Mouse (Mus musculus): Measurements from ENCODE around the gene C3ar1. TPM values are rescaled to one million over a fixed set of nuclear protein-coding genes. Genes with fewer than 3 reads are reported as not detected.

The C3ar1 gene
- polyA plus RNA-seq, 1 experiment from 2014 or later, result 2.9 TPM

- peaks cover 9% of the 10 kb centered on the region; the same call in 1 of the 2 replicates for H3K36me3 ChIP-seq (ENCODE audit: control insufficient read depth, insufficient read depth, low read length)
- 7% methylated on average over 43 of the region's 43 CpGs for WGBS
- peak within 1 kb of the TSS; percentile 54 for H3K4me2 ChIP-seq (replicated peaks; ENCODE audit: low read depth, low read length)
- H3K4me1 ChIP-seq (ENCODE audit: control insufficient read depth, insufficient read depth, low read length), result peaks cover 7% of the 10 kb centered on the region
- H3K4me3 ChIP-seq (ENCODE audit: low read depth, low read length), result peak within 1 kb of the TSS; percentile 77
- peak within 1 kb of the TSS; percentile 84 for H3K9ac ChIP-seq (replicated peaks; ENCODE audit: low read depth, low read length)
- H3K27ac ChIP-seq (ENCODE audit: low read length), result peak within 1 kb of the TSS; percentile 80
- H3K9me3 ChIP-seq (ENCODE audit: control insufficient read depth, low read depth, low read length), result no peaks in the 10 kb centered on the region
- no peaks in the 10 kb centered on the region for H3K27me3 ChIP-seq (ENCODE audit: control insufficient read depth, insufficient read depth, low read length)
- peak; percentile 94 for ATAC-seq (ENCODE audit: insufficient number of reproducible peaks, insufficient read depth, low FRiP score, low read depth)
Observed at GRCm38 (mm10) chr6:122873871-122874719, 18.1 kb upstream of the C3ar1 start, which contains the start of gene Necap1. Necap1 (plus strand) TSS chr6:122874474.

GRCm38 (mm10) chr6:122872800-122873199, 16.8 kb upstream of the C3ar1 start:
- WGBS, result 96% methylated on average over 5 of the region's 5 CpGs
- no peak overlapping the region for H3K4me2 ChIP-seq (replicated peaks; ENCODE audit: low read depth, low read length)
- H3K27ac ChIP-seq (ENCODE audit: low read length), result no peak overlapping the region
- H3K4me3 ChIP-seq (ENCODE audit: low read depth, low read length), result no peak overlapping the region
- H3K36me3 ChIP-seq (ENCODE audit: control insufficient read depth, insufficient read depth, low read length), result peaks cover 9% of the 10 kb centered on the region; the same call in 1 of the 2 replicates
- no peaks in the 10 kb centered on the region for H3K27me3 ChIP-seq (ENCODE audit: control insufficient read depth, insufficient read depth, low read length)
- no peak for ATAC-seq (ENCODE audit: insufficient number of reproducible peaks, insufficient read depth, low FRiP score, low read depth)
- peaks cover 7% of the 10 kb centered on the region for H3K4me1 ChIP-seq (ENCODE audit: control insufficient read depth, insufficient read depth, low read length)
- H3K9ac ChIP-seq (replicated peaks; ENCODE audit: low read depth, low read length), result no peak overlapping the region
- H3K9me3 ChIP-seq (ENCODE audit: control insufficient read depth, low read depth, low read length), result no peaks in the 10 kb centered on the region

- Histone ChIP-seq H3K27me3 (ENCODE audit: control insufficient read depth, insufficient read depth, low read length) (no peaks in the 10 kb centered on the region), H3K4me2 (replicated peaks; ENCODE audit: low read depth, low read length) (no peak overlapping the region), H3K9me3 (ENCODE audit: control insufficient read depth, low read depth, low read length) (no peaks in the 10 kb centered on the region), H3K9ac (replicated peaks; ENCODE audit: low read depth, low read length) (no peak overlapping the region), H3K36me3 (ENCODE audit: control insufficient read depth, insufficient read depth, low read length) (no peaks in the 10 kb centered on the region), H3K27ac (ENCODE audit: low read length) (no peak overlapping the region), H3K4me3 (ENCODE audit: low read depth, low read length) (no peak overlapping the region), H3K4me1 (ENCODE audit: control insufficient read depth, insufficient read depth, low read length) (no peaks in the 10 kb centered on the region)
- 72% methylated on average over 11 of the region's 11 CpGs for WGBS
- no peak for ATAC-seq (ENCODE audit: insufficient number of reproducible peaks, insufficient read depth, low FRiP score, low read depth)
Observed at GRCm38 (mm10) chr6:122869846-122870245, 13.9 kb upstream of the C3ar1 start.

GRCm38 (mm10) chr6:122867914-122868313, 12.0 kb upstream of the C3ar1 start:
- H3K9ac ChIP-seq (replicated peaks; ENCODE audit: low read depth, low read length), result no peak overlapping the region
- no peak overlapping the region for H3K27ac ChIP-seq (ENCODE audit: low read length)
- no peaks in the 10 kb centered on the region for H3K36me3 ChIP-seq (ENCODE audit: control insufficient read depth, insufficient read depth, low read length)
- no peak overlapping the region for H3K4me2 ChIP-seq (replicated peaks; ENCODE audit: low read depth, low read length)
- H3K27me3 ChIP-seq (ENCODE audit: control insufficient read depth, insufficient read depth, low read length), result no peaks in the 10 kb centered on the region
- no peaks in the 10 kb centered on the region for H3K4me1 ChIP-seq (ENCODE audit: control insufficient read depth, insufficient read depth, low read length)
- 60% methylated on average over 4 of the region's 4 CpGs for WGBS
- ATAC-seq (ENCODE audit: insufficient number of reproducible peaks, insufficient read depth, low FRiP score, low read depth), result no peak
- H3K9me3 ChIP-seq (ENCODE audit: control insufficient read depth, low read depth, low read length), result no peaks in the 10 kb centered on the region
- H3K4me3 ChIP-seq (ENCODE audit: low read depth, low read length), result no peak overlapping the region

GRCm38 (mm10) chr6:122862871-122863270, 6.9 kb upstream of the C3ar1 start:
- no peak overlapping the region for H3K9ac ChIP-seq (replicated peaks; ENCODE audit: low read depth, low read length)
- H3K27ac ChIP-seq (ENCODE audit: low read length), result no peak overlapping the region
- H3K4me1 ChIP-seq (ENCODE audit: control insufficient read depth, insufficient read depth, low read length), result no peaks in the 10 kb centered on the region
- no peak overlapping the region for H3K4me2 ChIP-seq (replicated peaks; ENCODE audit: low read depth, low read length)
- H3K36me3 ChIP-seq (ENCODE audit: control insufficient read depth, insufficient read depth, low read length), result no peaks in the 10 kb centered on the region
- no peaks in the 10 kb centered on the region for H3K27me3 ChIP-seq (ENCODE audit: control insufficient read depth, insufficient read depth, low read length)
- peaks cover 10% of the 10 kb centered on the region; the same call in 1 of the 2 replicates for H3K9me3 ChIP-seq (ENCODE audit: control insufficient read depth, low read depth, low read length)
- no peak for ATAC-seq (ENCODE audit: insufficient number of reproducible peaks, insufficient read depth, low FRiP score, low read depth)
- H3K4me3 ChIP-seq (ENCODE audit: low read depth, low read length), result no peak overlapping the region
- 83% methylated on average over 1 of the region's 1 CpGs for WGBS

- no peaks in the 10 kb centered on the region for H3K36me3 ChIP-seq (ENCODE audit: control insufficient read depth, insufficient read depth, low read length)
- no peak overlapping the region for H3K4me3 ChIP-seq (ENCODE audit: low read depth, low read length)
- H3K4me2 ChIP-seq (replicated peaks; ENCODE audit: low read depth, low read length), result no peak overlapping the region
- no peak overlapping the region for H3K9ac ChIP-seq (replicated peaks; ENCODE audit: low read depth, low read length)
- H3K4me1 ChIP-seq (ENCODE audit: control insufficient read depth, insufficient read depth, low read length), result no peaks in the 10 kb centered on the region
- 72% methylated on average over 6 of the region's 6 CpGs for WGBS
- H3K27ac ChIP-seq (ENCODE audit: low read length), result no peak overlapping the region
- no peaks in the 10 kb centered on the region for H3K27me3 ChIP-seq (ENCODE audit: control insufficient read depth, insufficient read depth, low read length)
- ATAC-seq (ENCODE audit: insufficient number of reproducible peaks, insufficient read depth, low FRiP score, low read depth), result no peak
- H3K9me3 ChIP-seq (ENCODE audit: control insufficient read depth, low read depth, low read length), result peaks cover 10% of the 10 kb centered on the region; the same call in 1 of the 2 replicates
Observed at GRCm38 (mm10) chr6:122862434-122862833, 6.5 kb upstream of the C3ar1 start.

GRCm38 (mm10) chr6:122854552-122854951, 1.4 kb downstream of the C3ar1 start:
- Histone ChIP-seq H3K9me3 (ENCODE audit: control insufficient read depth, low read depth, low read length) (no peaks in the 10 kb centered on the region), H3K36me3 (ENCODE audit: control insufficient read depth, insufficient read depth, low read length) (no peaks in the 10 kb centered on the region), H3K27me3 (ENCODE audit: control insufficient read depth, insufficient read depth, low read length) (no peaks in the 10 kb centered on the region), H3K9ac (replicated peaks; ENCODE audit: low read depth, low read length) (no peak overlapping the region), H3K4me3 (ENCODE audit: low read depth, low read length) (no peak overlapping the region), H3K4me2 (replicated peaks; ENCODE audit: low read depth, low read length) (no peak overlapping the region), H3K27ac (ENCODE audit: low read length) (no peak overlapping the region), H3K4me1 (ENCODE audit: control insufficient read depth, insufficient read depth, low read length) (no peaks in the 10 kb centered on the region)
- ATAC-seq (ENCODE audit: insufficient number of reproducible peaks, insufficient read depth, low FRiP score, low read depth), result no peak
- 77% methylated on average over 12 of the region's 12 CpGs for WGBS

- Histone ChIP-seq H3K9me3 (ENCODE audit: control insufficient read depth, low read depth, low read length) (no peaks in the 10 kb centered on the region), H3K27ac (ENCODE audit: low read length) (no peak overlapping the region), H3K4me3 (ENCODE audit: low read depth, low read length) (no peak overlapping the region), H3K4me1 (ENCODE audit: control insufficient read depth, insufficient read depth, low read length) (no peaks in the 10 kb centered on the region), H3K9ac (replicated peaks; ENCODE audit: low read depth, low read length) (no peak overlapping the region), H3K27me3 (ENCODE audit: control insufficient read depth, insufficient read depth, low read length) (no peaks in the 10 kb centered on the region), H3K36me3 (ENCODE audit: control insufficient read depth, insufficient read depth, low read length) (no peaks in the 10 kb centered on the region), H3K4me2 (replicated peaks; ENCODE audit: low read depth, low read length) (no peak overlapping the region)
- WGBS, result 51% methylated on average over 2 of the region's 2 CpGs
- no peak for ATAC-seq (ENCODE audit: insufficient number of reproducible peaks, insufficient read depth, low FRiP score, low read depth)
Observed at GRCm38 (mm10) chr6:122852696-122853095, 3.3 kb downstream of the C3ar1 start.

Measured in stomach, embryonic 14.5 days (tissue).